Mouse (Mus musculus): ENCODE measurements around the gene Fam171a1.

GRCm38 (mm10) chr2:3276106-3276505 is 162.1 kb downstream of the Fam171a1 start:
- no peak for TF ChIP-seq CTCF (IDR thresholded peaks at IDR 0.05; ENCODE audit: low read depth)
- no peak for TF ChIP-seq EP300 (optimal IDR thresholded peaks at IDR 0.05)
